Mouse (Mus musculus) cortical plate, adult 2 months (tissue): ENCODE results near the gene Atp5e. TPM values are rescaled to one million over a fixed set of nuclear protein-coding genes. Genes with fewer than 3 reads are reported as not detected.

Experiments
- H3K27ac ChIP-seq: fragments of 200-500 bp; 2 replicates; pipeline ENCODE4 v1.5.1; 2012; ENCODE audit warnings: low read length, control low read depth, inconsistent platforms; ENCODE audit not compliant: insufficient read depth
- H3K4me1 ChIP-seq: fragments of 200-500 bp; 2 replicates; pipeline ENCODE4 v1.6.1; 2011; ENCODE audit warnings: low read length; ENCODE audit not compliant: control insufficient read depth, insufficient read depth
- H3K4me3 ChIP-seq: fragments of 200-500 bp; 2 replicates; pipeline ENCODE4 v1.5.1; 2011; ENCODE audit warnings: mild to moderate bottlenecking, low read length, control low read depth; ENCODE audit not compliant: insufficient read depth
- CTCF ChIP-seq: fragments of 200-500 bp; IDR thresholded peaks from 2 replicates; pipeline ENCODE4 v1.5.1; 2011; ENCODE audit warnings: mild to moderate bottlenecking, control low read depth, low read length; ENCODE audit not compliant: insufficient read depth; ENCODE audit errors: extremely low read depth
- POLR2A ChIP-seq: fragments of 200-500 bp; IDR thresholded peaks from 2 replicates; pipeline ENCODE4 v1.6.1; 2011; ENCODE audit warnings: mild to moderate bottlenecking, low read length, control low read depth; ENCODE audit not compliant: insufficient read depth; ENCODE audit errors: extremely low read depth
- polyA plus RNA-seq: library from polyadenylated mRNA; depleted of rRNA; stranded (reverse); fragments of >200 nt; gene quantifications from 2 replicates; pipeline ENCODE4 v1.2.3, GENCODE M21; 2012

The Atp5e gene
- polyA plus RNA-seq, 1 experiment: 599 TPM

DNA sequence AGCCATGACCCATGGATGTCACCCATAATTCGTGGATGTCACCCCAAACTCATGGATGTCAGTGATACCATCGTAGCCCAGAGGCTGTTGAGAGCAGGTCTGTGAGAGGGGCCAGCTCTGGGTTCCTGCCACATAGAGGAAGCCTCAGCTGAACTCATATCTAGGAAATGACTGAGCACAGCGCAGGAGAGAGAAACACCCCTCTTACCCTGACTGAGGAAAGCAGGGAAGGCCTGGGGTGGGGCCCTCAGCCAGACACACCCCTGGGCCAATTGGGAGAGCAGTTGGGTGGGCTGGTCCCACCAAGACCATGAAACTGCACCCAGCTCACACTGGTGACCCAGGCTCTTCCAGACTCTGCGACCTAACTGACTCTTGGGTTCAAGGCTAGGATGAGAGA is 13.6 kb downstream of the Atp5e start, which contains the start of gene Tubb1:
Gene Tubb1, plus strand, starts transcription at position 343 of the 400 bp plus-strand sequence.
- Histone ChIP-seq H3K4me3 (no peak within 1 kb of the TSS), H3K4me1 (no peaks in the 10 kb centered on the region), H3K27ac (no peak within 1 kb of the TSS)
- no peak for TF ChIP-seq POLR2A
- TF ChIP-seq CTCF: no peak

DNA sequence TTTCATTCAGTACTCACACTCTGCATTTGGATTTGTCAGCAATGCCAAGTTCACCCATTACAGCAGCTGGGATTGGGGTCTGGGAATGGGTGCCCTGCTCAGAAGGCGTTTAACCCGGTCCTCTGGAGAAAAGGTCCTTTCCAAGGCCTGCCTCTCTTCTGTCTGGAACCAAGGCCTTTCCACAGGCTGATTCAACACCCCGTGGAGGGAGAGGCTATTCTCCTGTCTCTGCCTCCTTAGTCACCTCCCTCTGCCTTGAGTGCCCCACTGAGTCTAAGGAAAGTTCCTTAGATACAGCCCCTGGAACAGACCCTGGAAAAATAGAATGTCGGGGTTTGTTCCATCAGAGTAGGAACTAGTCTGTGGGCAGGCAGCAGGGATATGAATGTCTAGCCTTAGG is 15.5 kb downstream of the Atp5e start:
- Histone ChIP-seq H3K27ac (no peak overlapping the region), H3K4me3 (no peak overlapping the region), H3K4me1 (no peaks in the 10 kb centered on the region)
- no peak for TF ChIP-seq POLR2A
- no peak for TF ChIP-seq CTCF

DNA sequence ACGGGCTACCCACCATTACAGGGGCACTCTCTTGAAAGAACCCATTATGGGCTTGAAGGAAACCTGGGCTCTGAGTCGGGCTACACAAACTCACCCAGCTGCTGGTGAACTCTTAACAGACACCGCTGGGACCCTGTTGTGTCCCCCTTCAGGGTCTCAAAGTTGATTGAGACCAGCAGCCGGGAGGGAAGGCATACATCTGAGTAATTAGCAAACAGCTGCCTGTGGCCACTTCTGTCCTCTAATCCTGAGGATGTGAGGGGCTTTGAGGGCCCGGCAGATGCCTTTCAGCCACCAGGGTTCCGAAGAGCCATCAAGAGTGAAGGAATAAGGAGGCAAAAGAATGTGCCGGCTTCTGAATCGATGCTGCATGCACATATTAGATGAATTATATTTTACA is 17.0 kb downstream of the Atp5e start:
- Histone ChIP-seq H3K27ac (no peak overlapping the region), H3K4me3 (no peak overlapping the region), H3K4me1 (no peaks in the 10 kb centered on the region)
- no peak for TF ChIP-seq POLR2A
- no peak for TF ChIP-seq CTCF

DNA sequence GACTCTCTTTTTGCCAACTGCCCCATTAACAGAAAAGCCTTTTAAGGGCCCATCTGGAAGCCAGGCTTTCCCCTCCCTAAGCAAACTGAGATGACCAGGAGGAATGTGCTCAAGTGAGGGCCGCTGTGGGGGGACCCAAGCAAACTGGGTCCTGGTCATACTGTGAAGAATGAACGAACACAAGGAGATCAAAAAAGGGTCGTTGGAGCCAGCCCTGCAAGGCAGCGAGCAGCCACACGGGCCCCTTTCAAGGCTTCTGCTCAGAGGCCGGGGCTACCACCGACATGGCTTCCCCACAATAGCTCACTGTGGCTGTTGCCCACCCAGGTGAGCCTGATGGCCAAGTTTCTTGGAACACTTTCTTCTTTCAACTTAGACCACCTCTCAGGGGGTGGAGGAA is 17.4 kb downstream of the Atp5e start:
- Histone ChIP-seq H3K4me3 (no peak overlapping the region), H3K27ac (no peak overlapping the region), H3K4me1 (no peaks in the 10 kb centered on the region)
- TF ChIP-seq POLR2A (no peak), CTCF (no peak)

DNA sequence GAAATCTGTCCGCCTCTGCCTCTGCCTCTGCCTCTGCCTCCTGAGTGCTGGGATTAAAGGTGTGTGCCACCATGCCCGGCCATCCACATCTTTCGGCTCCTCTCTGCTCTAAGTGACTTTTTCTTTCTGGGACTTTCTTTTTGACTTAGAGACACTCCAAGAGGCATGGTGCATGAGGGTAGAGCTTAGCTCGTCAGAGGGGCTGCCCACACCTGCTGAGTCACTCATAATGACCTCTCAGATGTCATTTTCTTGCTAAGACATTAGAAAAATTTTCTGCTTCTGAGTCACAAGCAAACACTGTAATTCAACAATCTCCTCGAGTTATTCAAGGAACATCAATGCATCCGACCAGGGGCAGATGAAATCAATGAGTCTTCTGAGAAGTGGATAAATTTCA is 18.9 kb downstream of the Atp5e start:
- no peak for TF ChIP-seq POLR2A
- no peak for TF ChIP-seq CTCF
- no peak overlapping the region for H3K4me3 ChIP-seq

DNA sequence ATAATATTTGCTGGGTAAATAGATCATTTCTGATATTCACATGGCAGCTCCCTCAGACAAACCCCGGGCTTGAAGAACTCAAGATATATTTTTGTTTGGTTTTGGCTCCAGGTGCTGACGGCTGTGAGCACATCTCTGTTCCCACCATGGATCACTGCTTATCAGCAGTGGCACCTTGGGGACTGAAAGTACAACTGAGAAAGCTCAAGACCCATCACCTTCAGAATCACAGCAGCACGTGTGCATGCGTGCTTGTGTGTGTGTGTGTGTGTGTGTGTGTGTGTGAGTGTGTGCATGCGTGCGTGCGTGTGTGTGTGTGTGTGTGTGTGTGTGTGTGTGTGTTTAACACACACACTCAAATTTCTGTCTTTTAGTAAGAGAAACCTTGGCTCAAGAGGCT is 19.5 kb downstream of the Atp5e start:
- Histone ChIP-seq H3K4me1 (no peaks in the 10 kb centered on the region), H3K4me3 (no peak overlapping the region), H3K27ac (no peak overlapping the region)
- TF ChIP-seq CTCF: no peak
- TF ChIP-seq POLR2A: no peak

More for the DNA sequence above, 18.9 kb downstream of the Atp5e start:
- no peak overlapping the region for H3K27ac ChIP-seq
- H3K4me1 ChIP-seq: no peaks in the 10 kb centered on the region

DNA sequence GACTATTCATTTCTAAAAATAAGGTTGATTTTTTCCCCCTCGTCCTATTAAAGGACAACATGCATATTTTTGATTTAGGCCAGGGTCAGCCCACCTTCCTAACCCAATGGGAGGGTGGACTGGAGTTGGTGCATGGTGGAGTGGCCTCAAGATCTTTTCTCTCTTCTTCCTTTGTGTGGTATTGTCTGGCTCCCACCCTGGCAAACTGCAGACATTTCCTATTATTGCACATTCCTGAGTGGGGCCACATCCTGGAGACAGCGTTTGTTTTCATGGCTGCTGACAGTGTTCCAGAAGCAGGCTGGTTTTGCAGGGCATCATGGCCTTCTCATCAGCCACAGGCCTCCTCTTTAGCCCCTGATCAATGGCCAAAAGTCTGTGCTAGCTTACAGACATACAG is 20.9 kb downstream of the Atp5e start:
- H3K4me1 ChIP-seq: no peaks in the 10 kb centered on the region
- no peak overlapping the region for H3K4me3 ChIP-seq
- TF ChIP-seq CTCF (no peak), POLR2A (no peak)
- H3K27ac ChIP-seq: no peak overlapping the region

DNA sequence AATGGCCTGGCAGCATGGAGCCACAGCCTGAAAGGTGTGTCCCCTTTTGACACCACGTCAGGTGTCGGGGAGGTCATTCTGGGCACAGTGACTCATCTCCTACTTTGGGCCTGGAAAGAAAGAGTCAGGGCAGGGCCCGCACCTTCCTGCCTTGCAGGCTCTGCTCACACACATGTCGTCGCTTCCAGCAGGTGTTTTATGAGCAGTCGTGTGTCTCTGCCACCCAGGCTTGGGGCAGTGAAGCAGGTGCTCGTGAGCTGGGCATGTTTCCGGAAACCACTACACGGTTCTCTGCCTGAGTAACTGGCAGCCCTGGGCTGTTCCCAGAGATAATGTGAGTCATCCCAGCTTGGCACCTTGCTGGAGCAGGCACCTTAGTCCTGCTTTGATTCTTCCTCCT is 21.4 kb downstream of the Atp5e start:
- Histone ChIP-seq H3K4me1 (no peaks in the 10 kb centered on the region), H3K27ac (no peak overlapping the region), H3K4me3 (no peak overlapping the region)
- TF ChIP-seq POLR2A: no peak
- TF ChIP-seq CTCF: no peak

DNA sequence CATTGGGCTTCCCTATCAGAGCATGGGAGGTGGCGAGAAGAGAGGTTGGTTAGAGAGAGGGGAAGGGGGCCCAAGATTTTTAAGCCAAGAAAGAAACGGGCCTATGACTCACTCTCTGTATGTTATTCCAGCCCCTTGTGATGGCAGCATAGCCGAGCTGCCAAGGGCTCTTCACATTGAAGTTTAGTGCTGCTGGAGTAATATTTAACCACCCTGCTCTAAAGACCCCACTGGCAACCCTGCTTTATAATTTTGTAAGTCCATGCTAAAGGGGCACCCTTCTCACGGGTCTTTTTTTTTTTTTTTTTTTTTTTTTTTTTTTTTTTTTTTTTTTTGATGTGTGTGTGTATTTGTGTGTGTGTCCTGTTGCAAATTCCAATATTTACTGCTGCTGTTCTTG is 22.0 kb downstream of the Atp5e start:
- TF ChIP-seq CTCF: no peak
- no peak for TF ChIP-seq POLR2A
- H3K4me3 ChIP-seq: no peak overlapping the region
- H3K4me1 ChIP-seq: no peaks in the 10 kb centered on the region
- H3K27ac ChIP-seq: no peak overlapping the region

DNA sequence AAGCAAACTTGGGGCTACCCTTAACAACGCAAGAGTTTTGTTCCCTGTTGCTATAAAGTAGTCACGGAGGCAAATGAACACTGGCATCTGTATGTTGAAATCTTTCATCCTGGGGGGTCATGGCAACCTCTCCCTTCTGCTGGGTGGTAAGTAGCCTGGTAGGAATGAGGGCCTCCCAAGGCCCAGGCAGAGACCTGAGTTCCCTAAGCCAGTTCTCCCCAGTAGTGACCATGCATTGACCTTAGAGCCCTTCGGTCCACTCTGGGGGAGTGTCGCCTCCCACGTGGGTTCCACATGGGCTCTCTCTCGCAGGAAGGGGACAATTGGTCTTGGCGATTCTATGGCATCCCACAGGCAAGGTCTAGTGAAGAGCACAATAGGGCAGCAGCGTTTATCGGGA is 23.9 kb downstream of the Atp5e start:
- TF ChIP-seq POLR2A: no peak
- no peak for TF ChIP-seq CTCF
- no peak overlapping the region for H3K4me3 ChIP-seq
- no peaks in the 10 kb centered on the region for H3K4me1 ChIP-seq
- no peak overlapping the region for H3K27ac ChIP-seq
